Mouse (Mus musculus) hindbrain, embryonic 11.5 days (tissue): Measurements from ENCODE around the gene Prrg4. TPM values are rescaled to one million over a fixed set of nuclear protein-coding genes. Genes with fewer than 3 reads are reported as not detected.
"Not testable (repeated sequence)": the region's sequence is repeated elsewhere in the genome, so short reads cannot be mapped to it uniquely, and the experiment has no call there.

Experiments used
- ATAC-seq: fragments of 200-750 bp; cut with Nextera tagmentation; 2 replicates; pipeline ENCODE4 v1.8.0; 2017; ENCODE audit warnings: mild to moderate bottlenecking, moderate TSS enrichment, moderate library complexity; ENCODE audit not compliant: low FRiP score
- DNase-seq: peaks from one replicate; pipeline ENCODE4 v3.0.0-alpha.2; 2015; ENCODE audit warnings: low spot score
- H3K27ac ChIP-seq: fragments of 300-500 bp; sonication (generic); 2 replicates; pipeline ENCODE4 v1.5.1; 2014; ENCODE audit warnings: mild to moderate bottlenecking, low read depth, low read length
- H3K27me3 ChIP-seq: fragments of 300-500 bp; sonication (generic); 2 replicates; pipeline ENCODE4 v1.6.1; 2014; ENCODE audit warnings: mild to moderate bottlenecking, low read length, moderate library complexity, mixed read lengths; ENCODE audit not compliant: control insufficient read depth, insufficient read depth
- H3K36me3 ChIP-seq: fragments of 300-500 bp; sonication (generic); 2 replicates; pipeline ENCODE4 v1.6.1; 2014; ENCODE audit warnings: mild to moderate bottlenecking, low read length, moderate library complexity, mixed read lengths; ENCODE audit not compliant: control insufficient read depth, insufficient read depth
- H3K4me1 ChIP-seq: fragments of 300-500 bp; sonication (generic); replicated peaks from 2 replicates; pipeline ENCODE4 v1.6.1; 2014; ENCODE audit warnings: low read length, mixed read lengths; ENCODE audit not compliant: control insufficient read depth, insufficient read depth
- H3K4me2 ChIP-seq: fragments of 300-500 bp; sonication (generic); replicated peaks from 2 replicates; pipeline ENCODE4 v1.6.1; 2014; ENCODE audit warnings: mild to moderate bottlenecking, low read depth, low read length
- H3K4me3 ChIP-seq: fragments of 300-500 bp; sonication (generic); 2 replicates; pipeline ENCODE4 v1.5.1; 2014; ENCODE audit warnings: low read depth, low read length
- H3K9ac ChIP-seq: fragments of 300-500 bp; sonication (generic); 2 replicates; pipeline ENCODE4 v1.6.1; 2014; ENCODE audit warnings: low read depth, low read length
- H3K9me3 ChIP-seq: fragments of 300-500 bp; sonication (generic); 2 replicates; pipeline ENCODE4 v1.6.1; 2016; ENCODE audit warnings: low read length; ENCODE audit not compliant: control insufficient read depth
- WGBS: fragments of 180-500 bp; shearing (Covaris S2); extraction: QIAGEN DNeasy Blood & Tissue Kit; methylation state at CpG from one replicate; pipeline ENCODE4 v1.1.7; 2014; 5-methylcytosine and 5-hydroxymethylcytosine counted together
- polyA plus RNA-seq: library from polyadenylated mRNA; unstranded; fragments of >200 nt; fragmentation: Nextera tagmentation; extraction: Ambion mirVana; gene quantifications from 2 replicates; pipeline ENCODE4 v1.2.1, GENCODE M21; 2014

Prrg4 gene
- polyA plus RNA-seq, 1 experiment from 2014 or later, result 1.4 TPM

DNA sequence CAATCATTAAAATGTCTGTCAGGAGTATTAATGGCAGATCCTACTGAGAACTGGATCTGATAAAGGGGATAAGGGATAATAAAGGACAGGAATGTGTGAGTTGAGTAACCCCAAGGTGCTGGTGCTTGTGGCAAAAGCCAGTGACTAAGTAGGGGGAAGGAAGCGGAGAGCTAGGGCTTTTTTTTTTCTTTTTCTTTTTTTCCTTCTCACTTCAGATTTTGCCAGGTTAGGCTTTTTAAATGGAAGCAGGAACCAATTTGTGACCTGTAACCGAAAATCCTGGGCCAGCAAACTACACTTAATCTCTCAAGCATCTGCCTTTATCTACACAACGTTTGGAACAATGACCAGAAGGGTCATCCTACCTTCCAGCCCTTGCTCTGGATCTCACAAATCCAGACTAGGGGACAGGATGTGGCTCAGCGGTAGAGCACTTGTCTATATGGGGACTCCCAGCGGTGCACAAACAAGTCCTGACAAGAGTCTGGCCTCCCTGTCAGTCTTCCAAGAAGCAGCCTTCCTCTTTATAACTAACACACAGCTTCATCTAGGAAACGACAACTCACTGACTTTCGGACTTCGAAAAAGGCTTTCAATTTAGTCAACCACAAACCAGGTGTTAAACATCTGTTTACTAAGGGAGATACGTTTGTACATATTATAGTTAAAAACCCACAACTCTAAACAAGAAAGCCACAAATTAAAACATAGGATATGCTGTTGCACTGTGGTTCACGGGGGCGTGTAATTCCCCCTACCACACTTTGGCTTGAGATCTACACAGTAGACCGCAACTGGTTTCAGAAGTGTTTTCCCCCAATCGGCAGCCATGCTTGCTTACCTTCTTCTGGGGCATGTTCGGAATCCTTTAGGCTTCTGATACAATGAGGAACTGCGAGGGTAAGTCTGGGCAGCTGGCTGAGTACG, 1.2 kb downstream of the Prrg4 start:
- H3K4me2 ChIP-seq, result peak overlapping the region; percentile 98
- H3K4me3 ChIP-seq, result no peak overlapping the region
- H3K9ac ChIP-seq, result no peak overlapping the region
- no peaks in the 10 kb centered on the region for H3K36me3 ChIP-seq
- peak; percentile 28 for DNase-seq
- H3K9me3 ChIP-seq, result no peaks in the 10 kb centered on the region
- H3K27ac ChIP-seq, result no peak overlapping the region
- WGBS, result 31% methylated on average over 16 of the region's 16 CpGs
- peaks cover 15% of the 10 kb centered on the region for H3K27me3 ChIP-seq
- peaks cover 4% of the 10 kb centered on the region for H3K4me1 ChIP-seq
- ATAC-seq, result no peak

DNA sequence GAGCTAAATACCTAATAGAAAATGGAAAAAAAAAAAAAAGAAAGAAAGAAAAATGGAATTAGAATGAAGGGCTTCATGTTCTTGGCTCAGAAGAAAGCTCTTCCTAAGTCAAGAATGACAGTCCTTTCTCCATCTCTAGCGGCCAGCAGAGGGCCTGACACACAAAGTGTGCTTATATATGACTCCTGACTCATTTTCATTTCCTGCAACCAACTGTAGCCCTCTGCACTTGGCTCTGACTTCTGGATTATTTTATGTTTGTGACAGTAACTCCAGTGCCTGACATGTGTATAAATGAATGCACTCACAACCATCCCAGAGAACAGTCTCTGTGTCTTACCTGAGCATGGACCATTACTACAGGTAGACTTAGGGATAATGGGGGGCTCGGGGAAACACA, 2.0 kb downstream of the Prrg4 start:
- ATAC-seq (no peak), DNase-seq (peak; percentile 38)
- 55% methylated on average over 2 of the region's 2 CpGs for WGBS
- no peaks in the 10 kb centered on the region for H3K9me3 ChIP-seq
- peaks cover 4% of the 10 kb centered on the region for H3K4me1 ChIP-seq
- no peaks in the 10 kb centered on the region for H3K36me3 ChIP-seq
- H3K27ac ChIP-seq, result no peak overlapping the region
- no peak overlapping the region for H3K4me2 ChIP-seq
- H3K27me3 ChIP-seq, result peaks cover 15% of the 10 kb centered on the region
- no peak overlapping the region for H3K4me3 ChIP-seq
- H3K9ac ChIP-seq, result no peak overlapping the region

DNA sequence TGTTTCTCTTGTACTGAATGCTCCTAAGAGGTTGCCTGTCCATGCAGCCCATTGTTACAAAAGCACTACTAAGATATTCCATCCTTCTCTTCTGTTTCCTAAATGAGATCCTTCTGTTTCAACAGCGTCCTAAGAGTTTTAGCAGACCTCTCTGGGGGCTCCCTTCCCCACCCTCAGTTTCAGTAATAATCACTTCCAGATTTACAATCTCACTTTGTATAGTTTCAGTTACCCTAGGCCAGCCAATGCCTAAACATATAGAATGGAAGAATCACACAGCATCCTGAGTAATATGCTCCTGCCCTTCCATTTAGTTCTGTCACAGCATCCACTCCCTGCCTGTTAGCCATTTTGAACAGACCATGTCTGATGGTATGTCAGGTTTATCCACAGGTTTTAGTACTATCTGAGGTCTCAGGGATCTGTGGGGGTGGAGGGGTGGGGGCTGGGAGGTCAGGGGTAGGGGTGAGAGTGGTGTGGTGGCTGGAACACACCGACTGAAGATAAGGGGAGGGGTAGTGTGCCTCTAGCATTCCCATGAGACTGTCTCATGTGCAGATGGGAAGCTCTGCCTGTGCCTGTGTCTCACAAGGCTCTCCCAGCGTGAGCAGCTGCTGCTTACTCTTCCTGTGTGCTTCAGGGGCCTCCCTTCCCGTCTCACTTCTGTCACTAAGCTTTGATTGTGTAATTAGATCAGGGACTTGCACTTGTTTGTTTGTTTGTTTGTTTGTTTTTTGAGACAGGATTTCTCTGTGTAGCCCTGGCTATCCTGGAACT, 2.9 kb downstream of the Prrg4 start:
- WGBS, result 31% methylated on average over 4 of the region's 4 CpGs
- Histone ChIP-seq H3K9me3 (no peaks in the 10 kb centered on the region), H3K27me3 (peaks cover 15% of the 10 kb centered on the region), H3K4me1 (peaks cover 4% of the 10 kb centered on the region), H3K4me3 (no peak overlapping the region), H3K36me3 (no peaks in the 10 kb centered on the region), H3K9ac (no peak overlapping the region), H3K4me2 (no peak overlapping the region), H3K27ac (no peak overlapping the region)
- ATAC-seq, result peak; percentile 43
- peak; percentile 5 for DNase-seq

DNA sequence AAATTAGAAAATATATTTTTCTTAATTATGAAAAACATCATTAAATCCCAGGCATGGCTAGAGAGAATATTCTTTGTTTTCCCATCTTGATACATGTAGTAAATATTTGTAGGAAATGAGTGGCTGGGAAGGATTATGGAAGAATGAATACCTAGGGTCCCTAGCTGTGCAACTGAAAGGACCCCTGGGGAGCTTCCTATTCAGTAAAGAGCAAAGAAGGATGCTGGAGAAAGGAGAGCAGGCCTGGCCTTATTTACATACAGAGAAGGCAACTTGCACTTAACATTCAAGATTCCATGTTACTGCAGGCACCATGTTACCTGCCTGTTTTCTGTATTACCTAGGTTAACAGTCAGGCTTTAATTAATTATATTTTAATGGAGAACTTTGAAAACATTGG, 7.1 kb downstream of the Prrg4 start:
- DNase-seq (no peak), ATAC-seq (no peak)
- Histone ChIP-seq H3K9ac (no peak overlapping the region), H3K27ac (no peak overlapping the region), H3K36me3 (no peaks in the 10 kb centered on the region), H3K9me3 (no peaks in the 10 kb centered on the region), H3K4me1 (no peaks in the 10 kb centered on the region), H3K27me3 (no peaks in the 10 kb centered on the region), H3K4me2 (no peak overlapping the region), H3K4me3 (no peak overlapping the region)

DNA sequence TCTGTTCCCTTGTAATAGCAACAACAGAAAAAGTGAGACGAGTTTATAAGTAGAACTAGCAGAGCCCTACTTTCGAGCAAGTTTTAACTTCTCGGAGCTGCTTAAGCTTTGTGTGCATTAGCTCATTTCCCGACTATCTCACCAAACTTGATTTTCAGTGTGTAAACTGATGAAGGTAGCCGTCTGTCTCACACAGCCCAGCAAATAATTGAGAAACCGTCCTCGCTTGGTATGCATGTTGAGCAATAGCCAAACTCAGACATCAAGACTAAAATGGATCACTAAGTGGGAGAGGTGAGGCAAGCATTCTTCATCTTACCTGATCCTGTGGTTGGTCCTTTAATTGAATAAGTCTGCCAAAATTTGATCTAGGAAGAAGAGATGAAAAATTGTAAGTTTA, 7.9 kb downstream of the Prrg4 start:
- no peak overlapping the region for H3K9ac ChIP-seq
- H3K27me3 ChIP-seq, result no peaks in the 10 kb centered on the region
- WGBS, result 90% methylated on average over 7 of the region's 7 CpGs
- no peak overlapping the region for H3K4me3 ChIP-seq
- no peak for ATAC-seq
- no peak for DNase-seq
- H3K36me3 ChIP-seq, result no peaks in the 10 kb centered on the region
- no peak overlapping the region for H3K4me2 ChIP-seq
- no peak overlapping the region for H3K27ac ChIP-seq
- H3K4me1 ChIP-seq, result no peaks in the 10 kb centered on the region
- no peaks in the 10 kb centered on the region for H3K9me3 ChIP-seq

DNA sequence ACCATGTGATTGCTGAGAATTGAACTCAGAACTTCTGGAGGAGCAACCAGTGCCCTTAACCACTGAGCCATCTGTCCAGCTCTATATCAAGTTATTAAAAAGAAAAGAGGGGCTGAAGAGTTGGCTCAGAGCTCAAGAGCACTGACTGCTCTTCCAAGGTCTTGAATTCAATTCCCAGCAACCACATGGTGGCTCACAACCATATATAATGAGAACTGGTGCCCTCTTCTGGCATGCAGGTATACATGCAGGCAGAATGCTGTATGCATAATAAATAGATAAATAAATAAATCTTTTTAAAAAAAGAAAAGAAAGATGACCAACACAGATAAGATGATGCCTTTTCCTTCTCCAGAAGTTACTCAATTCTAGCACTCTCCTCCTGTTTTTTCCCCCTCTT, 8.7 kb downstream of the Prrg4 start:
- no peaks in the 10 kb centered on the region for H3K4me1 ChIP-seq
- no peak overlapping the region for H3K9ac ChIP-seq
- no peaks in the 10 kb centered on the region for H3K9me3 ChIP-seq
- DNase-seq (no peak), ATAC-seq (no peak)
- H3K4me3 ChIP-seq, result no peak overlapping the region
- H3K27ac ChIP-seq, result no peak overlapping the region
- no peaks in the 10 kb centered on the region for H3K27me3 ChIP-seq
- H3K36me3 ChIP-seq, result no peaks in the 10 kb centered on the region
- H3K4me2 ChIP-seq, result no peak overlapping the region

DNA sequence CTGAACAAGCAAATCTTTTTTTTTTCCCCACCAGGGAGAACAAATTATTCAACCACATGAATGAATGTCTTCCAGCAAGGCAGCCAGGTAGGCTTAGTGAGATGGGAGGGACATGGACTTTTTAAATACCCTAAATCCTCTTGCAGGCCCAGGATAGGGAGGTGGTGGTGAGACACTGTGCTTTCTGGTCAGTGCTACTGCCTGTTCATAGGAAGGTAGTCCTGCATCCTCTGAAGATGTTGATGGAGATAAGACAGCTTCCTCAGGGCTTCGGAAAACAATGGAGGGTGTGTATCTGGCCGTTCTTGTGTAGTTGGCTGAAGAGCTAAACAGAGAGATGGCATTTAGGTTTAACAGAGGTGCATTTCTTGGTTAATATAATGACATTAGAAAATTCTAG, 17.2 kb downstream of the Prrg4 start:
- no peaks in the 10 kb centered on the region for H3K4me1 ChIP-seq
- no peak overlapping the region for H3K4me3 ChIP-seq
- H3K4me2 ChIP-seq, result no peak overlapping the region
- H3K36me3 ChIP-seq, result no peaks in the 10 kb centered on the region
- WGBS, result 83% methylated on average over 2 of the region's 2 CpGs
- H3K9ac ChIP-seq, result no peak overlapping the region
- H3K27me3 ChIP-seq, result no peaks in the 10 kb centered on the region
- no peaks in the 10 kb centered on the region for H3K9me3 ChIP-seq
- ATAC-seq, result no peak
- no peak for DNase-seq
- H3K27ac ChIP-seq, result no peak overlapping the region

DNA sequence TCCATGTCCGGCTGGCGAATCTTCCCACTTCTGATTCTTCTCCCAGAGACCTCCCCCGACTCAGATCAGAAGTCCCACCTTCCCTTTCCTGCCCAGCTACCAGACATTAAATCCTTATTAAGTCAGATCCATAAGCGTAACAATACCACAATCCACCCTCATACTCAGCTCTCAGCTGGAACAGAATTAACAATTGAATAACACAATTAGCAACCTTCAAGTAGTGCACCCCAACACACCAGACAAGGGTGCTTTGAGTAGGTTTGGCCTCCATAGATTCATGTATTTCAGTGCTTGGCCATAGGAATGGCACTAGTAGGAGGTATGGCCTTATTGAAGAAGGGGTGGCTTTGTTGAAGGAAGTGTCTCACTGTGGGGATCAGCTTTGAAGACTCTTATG, 23.5 kb downstream of the Prrg4 start:
- no peak overlapping the region for H3K27ac ChIP-seq
- no peaks in the 10 kb centered on the region for H3K4me1 ChIP-seq
- DNase-seq (no peak), ATAC-seq (no peak)
- H3K27me3 ChIP-seq, result no peaks in the 10 kb centered on the region
- no peaks in the 10 kb centered on the region for H3K36me3 ChIP-seq
- H3K4me2 ChIP-seq, result no peak overlapping the region
- H3K9ac ChIP-seq, result no peak overlapping the region
- WGBS, result 89% methylated on average over 4 of the region's 4 CpGs
- H3K4me3 ChIP-seq, result no peak overlapping the region
- H3K9me3 ChIP-seq, result no peaks in the 10 kb centered on the region

DNA sequence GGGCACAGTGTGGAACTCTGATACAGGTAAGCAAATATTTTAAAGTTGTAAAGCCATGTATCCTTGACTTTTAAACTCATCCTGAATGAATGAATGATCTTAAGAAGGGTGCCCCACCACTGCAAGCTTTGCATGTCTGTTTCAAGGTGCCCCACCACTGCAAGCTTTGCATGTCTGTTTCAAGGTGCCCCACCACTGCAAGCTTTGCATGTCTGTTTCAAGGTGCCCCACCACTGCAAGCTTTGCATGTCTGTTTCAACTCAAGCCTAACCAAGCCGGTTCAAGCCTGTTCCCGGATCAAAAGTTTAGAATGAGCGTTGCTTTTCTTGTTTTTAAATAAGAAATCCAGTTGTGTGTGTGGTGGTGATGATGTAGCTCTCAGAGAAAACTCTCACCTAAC, 30.9 kb downstream of the Prrg4 start:
- DNase-seq, H3K4me1 ChIP-seq, H3K9ac ChIP-seq, H3K27ac ChIP-seq, H3K4me3 ChIP-seq, H3K9me3 ChIP-seq, H3K36me3 ChIP-seq, ATAC-seq, H3K4me2 ChIP-seq, H3K27me3 ChIP-seq: not testable (repeated sequence)
- 95% methylated on average over 3 of the region's 3 CpGs for WGBS
